Mouse (Mus musculus): Measurements from ENCODE around the gene Med27. TPM values are rescaled to one million over a fixed set of nuclear protein-coding genes. Genes with fewer than 3 reads are reported as not detected.

Med27 gene
- polyA plus RNA-seq, 1 experiment = 44.0 TPM

- Histone ChIP-seq H3K79me2 (ENCODE audit: control insufficient read depth, insufficient read depth) (no peaks in the 10 kb centered on the region), H3K4me3 (no peak overlapping the region), H3K36me3 (ENCODE audit: control insufficient read depth, insufficient read depth) (no peaks in the 10 kb centered on the region), H3K27me3 (ENCODE audit: control insufficient read depth, insufficient read depth, insufficient read length) (no peaks in the 10 kb centered on the region), H3ac (ENCODE audit: control insufficient read depth, insufficient read length) (no peak overlapping the region), H3K4me2 (ENCODE audit: low read depth) (no peak overlapping the region)
- TF ChIP-seq MYOD1 (IDR thresholded peaks at IDR 0.05; ENCODE audit: control insufficient read depth in 1 of 3, insufficient read length in 2 of 3, low read depth in 2 of 3) (no peak), POLR2AphosphoS2 (IDR thresholded peaks at IDR 0.05; ENCODE audit: insufficient read length, low read depth) (no peak), TCF3 (IDR thresholded peaks at IDR 0.05; ENCODE audit: insufficient read length, low read depth) (no peak), REST (IDR thresholded peaks at IDR 0.05; ENCODE audit: insufficient read depth, insufficient read length) (no peak), MAX (IDR thresholded peaks at IDR 0.05; ENCODE audit: low read depth) (no peak), TCF12 (IDR thresholded peaks at IDR 0.05; ENCODE audit: insufficient read depth, poor library complexity, severe bottlenecking) (no peak), POLR2A (IDR thresholded peaks at IDR 0.05; ENCODE audit: insufficient read length, low read depth) (no peak), USF1 (IDR thresholded peaks at IDR 0.05; ENCODE audit: low read depth) (no peak)
Measured at GRCm38 (mm10) chr2:29404931-29405330, 58.3 kb downstream of the Med27 start.

DNA sequence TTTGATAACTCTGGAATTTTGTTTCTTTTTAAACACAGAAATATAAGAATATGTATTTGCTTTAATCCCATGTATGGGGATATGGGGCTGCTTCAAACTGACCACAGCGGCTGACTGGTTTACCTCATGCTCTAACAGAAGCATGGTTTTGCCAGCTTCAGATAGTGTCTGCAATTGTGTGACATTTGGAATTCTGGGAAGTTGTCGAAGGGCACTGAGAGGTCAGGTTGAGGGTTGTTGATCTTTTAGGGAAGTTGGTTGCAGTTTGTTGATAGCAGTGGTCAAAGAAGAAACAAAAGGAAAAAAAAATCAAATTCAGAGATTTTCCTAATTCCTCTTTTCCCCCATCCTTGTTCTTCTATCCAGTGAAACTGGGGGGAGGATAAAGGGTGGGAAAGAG lies 59.2 kb downstream of the Med27 start:
- TF ChIP-seq TCF12 (IDR thresholded peaks at IDR 0.05; ENCODE audit: insufficient read depth, poor library complexity, severe bottlenecking) (no peak), SRF (IDR thresholded peaks at IDR 0.05; ENCODE audit: control insufficient read depth, insufficient read length, low read depth) (no peak), E2F4 (IDR thresholded peaks at IDR 0.05; ENCODE audit: insufficient read depth) (no peak), MYOG (IDR thresholded peaks at IDR 0.05; ENCODE audit: control insufficient read depth in 1 of 3, insufficient read depth in 1 of 3, insufficient read length in 2 of 3, low read depth in 2 of 3) (no peak), POLR2A (IDR thresholded peaks at IDR 0.05; ENCODE audit: insufficient read length, low read depth) (no peak), MYOD1 (IDR thresholded peaks at IDR 0.05; ENCODE audit: control insufficient read depth in 1 of 3, insufficient read length in 2 of 3, low read depth in 2 of 3) (no peak), POLR2AphosphoS2 (IDR thresholded peaks at IDR 0.05; ENCODE audit: insufficient read length, low read depth) (no peak), CEBPB (IDR thresholded peaks at IDR 0.05; ENCODE audit: insufficient read depth, poor library complexity, severe bottlenecking) (no peak), REST (IDR thresholded peaks at IDR 0.05; ENCODE audit: insufficient read depth, insufficient read length) (no peak), TCF3 (IDR thresholded peaks at IDR 0.05; ENCODE audit: insufficient read length, low read depth) (no peak), MAX (IDR thresholded peaks at IDR 0.05; ENCODE audit: low read depth) (no peak), USF1 (IDR thresholded peaks at IDR 0.05; ENCODE audit: low read depth) (no peak)
- no peaks in the 10 kb centered on the region for H3K79me2 ChIP-seq (ENCODE audit: control insufficient read depth, insufficient read depth)
- no peak overlapping the region for H3K4me2 ChIP-seq (ENCODE audit: low read depth)
- H3K27me3 ChIP-seq (ENCODE audit: control insufficient read depth, insufficient read depth, insufficient read length) = no peaks in the 10 kb centered on the region
- no peaks in the 10 kb centered on the region for H3K36me3 ChIP-seq (ENCODE audit: control insufficient read depth, insufficient read depth)
- H3ac ChIP-seq (ENCODE audit: control insufficient read depth, insufficient read length) = no peak overlapping the region
- H3K4me3 ChIP-seq = no peak overlapping the region

- H3K36me3 ChIP-seq (ENCODE audit: control insufficient read depth, insufficient read depth) = no peaks in the 10 kb centered on the region
- H3K4me2 ChIP-seq (ENCODE audit: low read depth) = no peak overlapping the region
- no peak for TF ChIP-seq TCF3 (IDR thresholded peaks at IDR 0.05; ENCODE audit: insufficient read length, low read depth)
- TF ChIP-seq USF1 (IDR thresholded peaks at IDR 0.05; ENCODE audit: low read depth) = no peak
- TF ChIP-seq E2F4 (IDR thresholded peaks at IDR 0.05; ENCODE audit: insufficient read depth) = no peak
- no peak for TF ChIP-seq POLR2AphosphoS2 (IDR thresholded peaks at IDR 0.05; ENCODE audit: insufficient read length, low read depth)
- TF ChIP-seq MAX (IDR thresholded peaks at IDR 0.05; ENCODE audit: low read depth) = no peak
- no peak for TF ChIP-seq SRF (IDR thresholded peaks at IDR 0.05; ENCODE audit: control insufficient read depth, insufficient read length, low read depth)
- no peak for TF ChIP-seq CEBPB (IDR thresholded peaks at IDR 0.05; ENCODE audit: insufficient read depth, poor library complexity, severe bottlenecking)
- TF ChIP-seq MYOG (IDR thresholded peaks at IDR 0.05; ENCODE audit: control insufficient read depth in 1 of 3, insufficient read depth in 1 of 3, insufficient read length in 2 of 3, low read depth in 2 of 3) = no peak
- TF ChIP-seq MYOD1 (IDR thresholded peaks at IDR 0.05; ENCODE audit: control insufficient read depth in 1 of 3, insufficient read length in 2 of 3, low read depth in 2 of 3) = no peak
- no peak for TF ChIP-seq REST (IDR thresholded peaks at IDR 0.05; ENCODE audit: insufficient read depth, insufficient read length)
- no peak for TF ChIP-seq POLR2A (IDR thresholded peaks at IDR 0.05; ENCODE audit: insufficient read length, low read depth)
- no peak for TF ChIP-seq TCF12 (IDR thresholded peaks at IDR 0.05; ENCODE audit: insufficient read depth, poor library complexity, severe bottlenecking)
- no peak overlapping the region for H3ac ChIP-seq (ENCODE audit: control insufficient read depth, insufficient read length)
- no peaks in the 10 kb centered on the region for H3K79me2 ChIP-seq (ENCODE audit: control insufficient read depth, insufficient read depth)
- H3K4me3 ChIP-seq = no peak overlapping the region
- no peaks in the 10 kb centered on the region for H3K27me3 ChIP-seq (ENCODE audit: control insufficient read depth, insufficient read depth, insufficient read length)
Measured at GRCm38 (mm10) chr2:29407350-29407749, 60.7 kb downstream of the Med27 start.

DNA sequence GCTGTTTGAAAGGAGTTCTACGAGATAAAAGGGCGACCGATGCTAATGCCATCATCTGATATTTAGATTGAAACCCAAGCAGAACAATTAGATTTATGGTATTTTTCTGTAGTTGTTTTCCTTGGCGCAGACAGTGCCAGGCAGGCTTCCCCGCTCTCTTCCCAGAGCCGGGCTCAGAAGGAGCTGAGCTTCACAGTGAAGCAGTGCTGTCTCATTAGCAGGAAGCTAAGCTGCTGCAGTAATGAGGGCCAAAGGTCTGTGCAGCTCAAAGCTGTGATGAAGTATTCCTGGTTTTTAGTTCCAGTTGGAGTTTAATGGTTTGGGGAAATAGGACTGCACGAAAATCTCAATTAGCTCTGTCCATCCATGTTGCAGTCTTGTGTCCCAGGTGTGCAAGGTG lies 61.1 kb downstream of the Med27 start:
- H3K4me3 ChIP-seq = no peak overlapping the region
- H3K4me2 ChIP-seq (ENCODE audit: low read depth) = no peak overlapping the region
- TF ChIP-seq CEBPB (IDR thresholded peaks at IDR 0.05; ENCODE audit: insufficient read depth, poor library complexity, severe bottlenecking) (no peak), SRF (IDR thresholded peaks at IDR 0.05; ENCODE audit: control insufficient read depth, insufficient read length, low read depth) (no peak)

GRCm38 (mm10) chr2:29410884-29411283 lies 64.3 kb downstream of the Med27 start:
- Histone ChIP-seq H3K4me2 (ENCODE audit: low read depth) (no peak overlapping the region), H3K4me3 (no peak overlapping the region), H3K27me3 (ENCODE audit: control insufficient read depth, insufficient read depth, insufficient read length) (no peaks in the 10 kb centered on the region), H3K36me3 (ENCODE audit: control insufficient read depth, insufficient read depth) (no peaks in the 10 kb centered on the region), H3ac (ENCODE audit: control insufficient read depth, insufficient read length) (no peak overlapping the region), H3K79me2 (ENCODE audit: control insufficient read depth, insufficient read depth) (no peaks in the 10 kb centered on the region)
- TF ChIP-seq USF1 (IDR thresholded peaks at IDR 0.05; ENCODE audit: low read depth) (no peak), POLR2AphosphoS2 (IDR thresholded peaks at IDR 0.05; ENCODE audit: insufficient read length, low read depth) (no peak), CEBPB (IDR thresholded peaks at IDR 0.05; ENCODE audit: insufficient read depth, poor library complexity, severe bottlenecking) (no peak), MYOG (IDR thresholded peaks at IDR 0.05; ENCODE audit: control insufficient read depth in 1 of 3, insufficient read depth in 1 of 3, insufficient read length in 2 of 3, low read depth in 2 of 3) (no peak), TCF3 (IDR thresholded peaks at IDR 0.05; ENCODE audit: insufficient read length, low read depth) (no peak), MAX (IDR thresholded peaks at IDR 0.05; ENCODE audit: low read depth) (no peak)

More for the DNA sequence above, 61.1 kb downstream of the Med27 start:
- H3K79me2 ChIP-seq (ENCODE audit: control insufficient read depth, insufficient read depth) = no peaks in the 10 kb centered on the region
- H3K36me3 ChIP-seq (ENCODE audit: control insufficient read depth, insufficient read depth) = no peaks in the 10 kb centered on the region
- H3ac ChIP-seq (ENCODE audit: control insufficient read depth, insufficient read length) = no peak overlapping the region
- H3K27me3 ChIP-seq (ENCODE audit: control insufficient read depth, insufficient read depth, insufficient read length) = no peaks in the 10 kb centered on the region

Measured in myocyte (in vitro differentiated cells).